Mouse (Mus musculus) layer of hippocampus, adult 18-20 months (tissue): Measurements from ENCODE around the gene Fsd2. TPM values are rescaled to one million over a fixed set of nuclear protein-coding genes. Genes with fewer than 3 reads are reported as not detected.

Experiments
- total RNA-seq, 2 experiments: library from RNA; stranded (reverse); gene quantifications; 2 replicates each; pipeline ENCODE4 v1.2.3; 2021

Gene Fsd2
- total RNA-seq, 2 experiments from 2014 or later: 0.23 to 0.52 TPM

Other genes with a start within 250 kb of the Fsd2 start
- 100 to 1,000 TPM; 601 to 632 TPM for gene Rps17, start 221.7 kb downstream of the Fsd2 start, total RNA-seq
- 100 to 1,000 TPM; 114 to 125 TPM for gene Cpeb1, start 111.5 kb downstream of the Fsd2 start, total RNA-seq
- 100 to 1,000 TPM; 164 to 171 TPM for gene Ap3b2, start 73.0 kb downstream of the Fsd2 start, total RNA-seq
- gene BC048679, start 68.7 kb downstream of the Fsd2 start, total RNA-seq: not detected
- 10 to 100 TPM; 19.2 to 19.5 TPM for gene Whamm, start 4.3 kb upstream of the Fsd2 start, total RNA-seq
- gene Homer2, start 140.6 kb upstream of the Fsd2 start, total RNA-seq: 10 to 100 TPM; 85.9 to 96.4 TPM
- gene Ramac, start 196.0 kb upstream of the Fsd2 start, total RNA-seq: 10 to 100 TPM; 79.6 to 87.6 TPM
- 10 to 100 TPM; 28.3 to 29.4 TPM for gene 3110040N11Rik, start 222.5 kb upstream of the Fsd2 start, total RNA-seq